Mouse (Mus musculus) 3T3-L1 (cell line): ENCODE measurements at regions not wholly inside any gene's neighbourhood (a gene's known extent, or its start where the extent isn't known, plus 50 kb on each side); places are given as distances from the start of the nearest gene placed in this dataset.

Source experiments
- DNase-seq: peaks from one replicate; pipeline ENCODE4 v3.0.0-alpha.2; 2015; ENCODE audit warnings: low read depth, low spot score

DNA sequence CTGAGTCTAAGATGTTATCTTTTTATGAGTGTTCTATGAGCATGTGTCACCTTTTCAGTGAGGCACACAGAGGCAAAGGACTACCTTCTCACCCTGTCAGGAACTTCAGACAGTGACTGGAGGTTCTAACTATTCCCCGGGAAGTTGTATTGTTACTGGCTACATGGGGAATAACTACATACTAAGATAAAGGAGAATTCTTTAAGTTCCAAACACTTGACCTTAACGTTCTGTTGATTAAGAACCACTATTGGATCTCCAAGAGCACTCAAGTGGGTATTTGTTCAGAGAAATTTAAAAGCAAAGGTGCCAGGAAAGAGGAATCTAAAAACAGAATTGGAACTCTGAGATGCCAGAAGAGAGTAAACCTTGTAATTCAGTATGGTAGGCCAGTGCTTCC is 139.5 kb upstream of the Nrp1 start:
- DNase-seq: no peak

DNA sequence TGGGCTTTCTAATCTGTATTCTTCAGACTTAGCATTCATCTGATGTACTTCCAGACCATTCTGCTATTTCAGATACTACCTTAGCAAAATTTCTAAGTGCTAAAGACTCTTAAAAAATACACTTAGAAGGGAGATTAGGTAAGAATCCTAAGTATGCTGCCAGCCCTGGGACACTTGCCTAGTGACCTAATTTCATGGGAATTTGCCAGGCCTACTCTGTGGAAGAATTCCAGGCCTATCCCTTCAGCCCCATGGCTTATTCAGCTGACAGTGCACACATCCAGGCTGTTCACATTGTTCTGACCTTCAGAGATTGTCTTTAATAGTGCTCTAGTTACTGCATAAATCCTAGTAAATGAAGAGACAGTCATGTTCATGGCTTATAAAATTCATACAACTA is 138.9 kb upstream of the Nrp1 start:
- DNase-seq: peak; percentile 82

DNA sequence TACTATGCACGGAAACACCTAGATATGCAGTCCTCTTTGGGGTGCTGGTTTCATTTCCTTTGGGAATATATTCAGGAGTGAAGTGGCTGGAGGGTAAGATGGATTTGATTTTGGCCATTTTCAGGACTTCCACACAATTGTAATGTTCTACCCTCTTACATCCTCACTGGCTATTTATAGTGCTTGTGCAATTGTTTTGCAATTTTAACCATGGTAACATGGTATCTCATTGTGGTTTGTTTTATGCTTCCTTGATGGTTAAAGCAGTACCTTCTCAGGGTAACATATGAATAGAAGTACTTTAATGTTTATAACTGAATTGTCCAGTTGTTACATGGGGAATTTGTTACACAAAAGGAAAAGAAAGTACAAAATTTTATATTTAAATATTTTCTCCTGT is 135.3 kb upstream of the Nrp1 start:
- DNase-seq: peak; percentile 48

DNA sequence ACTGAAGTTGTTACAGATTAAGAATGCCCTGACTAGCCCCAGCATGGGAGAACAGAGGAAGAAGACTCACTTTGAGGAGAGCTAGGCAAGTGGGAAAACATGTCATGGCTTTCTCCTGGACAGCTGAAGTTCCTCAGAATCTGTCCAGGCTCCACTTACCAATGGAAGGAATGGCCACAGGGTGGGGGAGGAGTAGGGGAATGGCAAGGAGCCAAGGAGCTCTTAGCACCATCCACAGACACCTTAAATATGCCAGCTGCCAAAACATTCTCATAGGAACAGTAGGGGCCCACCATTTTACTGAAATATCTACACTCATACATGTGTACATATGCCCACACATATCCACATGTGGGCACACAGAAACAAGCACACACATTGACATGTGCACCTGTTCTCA is 134.9 kb upstream of the Nrp1 start:
- DNase-seq: no peak

DNA sequence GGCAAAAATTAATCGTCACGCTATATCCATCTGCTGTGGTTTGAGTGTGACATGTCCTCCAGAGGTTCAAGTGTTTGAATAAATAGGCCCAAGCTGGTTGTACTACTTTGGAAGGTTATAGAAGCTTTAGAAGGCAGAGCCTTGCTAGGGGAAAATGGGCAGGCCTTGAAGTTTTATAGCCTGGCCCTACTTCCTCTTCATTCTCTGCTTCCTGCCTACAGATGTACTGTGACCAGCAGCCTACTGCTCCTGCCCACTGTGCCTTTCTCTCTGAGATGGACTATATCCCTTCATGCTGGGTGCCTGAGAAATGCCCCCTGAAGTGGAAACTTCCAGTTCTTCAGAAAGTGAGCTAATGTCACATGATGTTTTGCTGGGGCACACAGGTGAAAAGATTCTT is 133.3 kb upstream of the Nrp1 start:
- no peak for DNase-seq

DNA sequence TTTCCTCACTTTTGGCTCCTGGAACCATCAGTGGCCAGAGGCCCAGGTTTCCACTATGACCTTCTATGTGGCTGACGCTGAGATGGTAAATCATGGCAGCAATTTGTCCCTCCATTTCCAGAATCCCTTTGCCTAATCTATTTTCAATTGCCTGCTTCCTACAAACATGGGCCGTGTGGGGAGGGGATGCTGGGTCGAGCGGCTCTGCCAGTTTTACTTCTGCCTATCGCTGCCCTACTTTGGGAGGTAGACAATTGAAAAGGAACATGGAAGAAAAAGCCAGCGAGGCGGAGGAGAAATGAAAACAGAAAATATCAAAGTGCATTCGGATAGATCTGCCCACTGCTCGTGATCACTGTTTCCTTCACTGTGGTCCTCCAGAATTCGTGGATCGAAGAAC is 123.3 kb upstream of the Nrp1 start:
- DNase-seq: no peak

DNA sequence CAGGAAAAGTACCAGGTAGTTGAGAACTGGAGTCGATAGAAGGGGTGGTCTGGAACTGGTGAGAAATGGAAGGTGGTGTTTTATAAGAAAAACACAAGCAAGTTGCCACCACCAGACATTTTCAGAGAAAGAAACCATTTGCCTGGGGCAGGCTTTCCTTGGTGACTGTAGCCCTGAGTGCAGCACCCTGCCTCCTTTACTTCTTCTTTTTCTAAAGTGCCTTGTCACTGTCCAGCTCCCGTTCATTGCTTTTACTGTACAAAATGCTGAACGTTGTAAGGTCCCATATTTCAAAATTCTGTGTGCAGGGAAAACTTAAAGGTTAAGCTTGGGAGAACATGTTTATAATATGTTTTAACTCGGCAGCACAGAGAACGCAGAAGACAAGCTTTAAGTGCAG is 122.9 kb upstream of the Nrp1 start:
- DNase-seq: no peak

DNA sequence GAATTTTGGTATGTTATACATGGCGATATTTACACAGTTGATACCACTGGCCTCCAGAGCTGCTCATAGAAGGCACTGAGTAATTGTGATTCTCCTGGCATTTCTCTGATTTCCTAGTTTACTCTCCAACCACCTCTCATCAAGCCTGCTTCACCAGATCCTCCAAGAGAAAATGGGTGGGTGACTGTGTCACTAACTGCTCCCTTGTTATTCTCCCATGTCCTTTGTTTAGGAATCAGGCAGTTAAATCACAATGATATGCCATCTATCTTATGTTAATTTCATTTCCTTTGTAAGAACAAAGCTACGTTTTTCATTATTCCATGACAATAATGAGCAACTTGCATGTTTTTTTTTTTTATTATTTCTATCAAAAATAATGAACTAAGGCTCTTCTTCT is 122.3 kb upstream of the Nrp1 start:
- no peak for DNase-seq

DNA sequence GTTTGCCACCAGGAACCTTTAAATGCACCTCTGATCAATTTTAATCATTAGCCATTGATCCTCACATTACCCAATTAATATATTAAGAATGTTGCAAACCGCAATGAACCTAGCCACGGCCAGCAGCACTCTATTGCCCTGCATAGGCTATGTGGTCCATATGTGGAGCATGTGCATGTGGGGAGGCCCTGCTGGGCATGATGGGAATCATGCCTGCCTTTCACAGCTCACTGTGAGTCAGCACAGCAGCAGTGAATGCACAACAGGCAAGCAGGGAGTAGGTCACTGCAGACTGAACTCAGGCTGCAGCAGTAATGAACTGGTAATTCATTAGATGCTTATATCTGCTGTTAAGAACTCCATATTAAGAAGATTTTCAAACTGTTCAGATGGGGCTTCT is 119.5 kb upstream of the Nrp1 start:
- peak; percentile 63 for DNase-seq

DNA sequence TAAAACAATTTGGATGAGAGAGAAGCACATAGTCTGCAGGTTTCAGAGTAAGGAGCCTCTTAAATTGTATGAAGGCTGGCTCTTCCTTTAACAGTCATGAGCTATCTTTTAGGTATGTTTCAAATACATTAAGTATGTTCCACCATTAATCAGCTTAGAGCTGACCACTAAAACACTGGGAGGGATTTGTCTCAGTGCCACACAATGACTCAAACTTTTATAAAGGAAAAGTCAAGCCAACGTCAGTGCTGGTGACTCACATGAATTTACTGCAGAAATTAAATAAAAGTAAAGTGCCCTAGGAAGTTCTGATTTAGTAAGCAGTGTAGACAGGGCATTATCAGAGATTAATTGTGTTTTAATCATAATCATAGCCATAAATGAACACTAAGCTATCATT is 118.6 kb upstream of the Nrp1 start:
- DNase-seq: peak; percentile 95

DNA sequence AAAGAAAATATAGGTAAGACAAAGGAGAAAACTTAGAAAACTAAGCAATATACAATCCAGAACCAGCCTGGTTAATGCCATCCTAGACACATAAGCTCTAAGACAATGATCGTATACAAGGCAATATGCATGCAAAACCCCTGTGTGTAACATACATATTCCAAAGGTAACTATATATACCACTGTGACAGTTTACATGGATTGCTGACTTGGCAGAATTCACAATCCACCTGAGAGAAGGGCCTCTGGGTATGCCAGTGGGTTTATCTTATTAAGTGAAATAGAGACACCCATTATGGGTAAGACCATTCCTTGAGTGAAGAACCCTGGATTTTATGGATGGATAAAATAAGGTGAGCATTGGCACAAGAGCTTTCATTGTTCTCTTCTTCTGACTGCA is 117.2 kb upstream of the Nrp1 start:
- DNase-seq: no peak

DNA sequence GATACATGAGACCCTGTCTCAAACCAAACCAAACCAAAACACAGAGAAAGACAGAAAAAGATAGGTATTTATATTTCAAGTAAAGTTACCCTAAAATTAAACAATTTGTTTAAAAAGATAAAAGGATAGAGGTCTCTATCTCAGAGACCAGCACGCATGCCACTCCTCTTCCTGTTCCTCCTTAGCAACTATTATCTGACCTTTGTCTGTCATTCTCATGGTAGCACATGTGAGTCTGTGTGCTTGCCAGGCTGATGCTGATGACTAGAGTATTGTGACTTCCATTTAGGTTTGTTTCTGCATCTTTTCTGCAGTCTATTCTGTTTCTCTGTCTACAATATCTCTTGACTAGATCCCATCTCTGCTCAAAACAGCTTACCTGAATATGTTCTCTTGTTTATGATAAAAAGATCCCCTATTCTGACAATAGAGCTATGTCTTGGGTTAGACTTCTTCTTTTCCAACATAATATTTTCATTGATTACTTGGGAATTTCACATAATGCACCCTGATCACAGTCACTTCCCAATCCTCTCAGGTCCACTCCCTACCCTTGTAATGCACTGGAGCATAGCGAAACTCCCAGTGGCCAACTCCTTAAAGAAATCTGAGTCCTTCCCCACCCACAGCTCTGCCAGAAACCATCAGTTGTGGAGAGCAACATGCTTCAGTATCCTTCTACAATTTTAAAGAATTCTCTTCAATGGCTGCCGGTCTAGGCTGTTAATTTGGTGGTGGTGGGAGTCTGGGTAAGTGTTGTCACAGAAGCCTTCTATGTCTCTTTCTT is 115.7 kb upstream of the Nrp1 start:
- no peak for DNase-seq

DNA sequence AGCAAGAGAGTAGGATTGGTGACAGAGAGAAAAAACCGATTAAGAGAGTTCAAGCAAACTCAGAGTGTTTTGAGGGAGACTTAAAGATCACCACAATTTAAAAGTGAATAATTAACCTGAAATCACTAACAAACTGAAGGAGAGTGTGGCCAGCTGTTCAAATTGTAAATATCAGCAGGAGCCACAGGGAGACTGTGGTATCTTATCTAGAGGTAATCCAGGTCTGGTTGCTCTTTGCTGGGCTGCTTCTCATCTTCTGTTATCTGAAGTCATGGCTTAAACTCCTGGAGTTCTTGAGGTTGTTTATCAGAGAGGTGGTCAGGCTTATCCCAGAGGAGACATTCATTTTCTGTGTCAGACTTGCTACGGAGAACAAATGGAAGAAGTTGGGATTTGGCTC is 106.7 kb upstream of the Nrp1 start:
- no peak for DNase-seq

DNA sequence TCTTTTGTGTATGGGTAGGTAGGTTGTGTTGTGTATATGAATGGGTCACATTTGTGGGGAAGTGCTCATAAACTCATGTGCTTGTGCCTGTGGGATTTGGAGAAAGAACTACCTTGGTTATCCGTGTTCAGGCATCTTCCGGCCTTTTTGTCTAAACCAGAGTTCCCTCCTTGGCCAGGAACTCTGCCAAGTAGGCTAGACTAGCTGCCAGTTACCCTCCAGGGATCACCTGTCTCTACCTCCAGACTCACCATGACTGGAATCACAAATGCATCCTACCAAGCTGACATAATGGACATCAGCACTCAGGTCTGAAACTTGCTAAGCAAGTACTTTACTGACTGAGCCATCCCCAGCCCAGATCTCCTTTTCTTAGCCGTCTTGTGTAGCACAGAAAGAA is 97.6 kb upstream of the Nrp1 start:
- DNase-seq: no peak

DNA sequence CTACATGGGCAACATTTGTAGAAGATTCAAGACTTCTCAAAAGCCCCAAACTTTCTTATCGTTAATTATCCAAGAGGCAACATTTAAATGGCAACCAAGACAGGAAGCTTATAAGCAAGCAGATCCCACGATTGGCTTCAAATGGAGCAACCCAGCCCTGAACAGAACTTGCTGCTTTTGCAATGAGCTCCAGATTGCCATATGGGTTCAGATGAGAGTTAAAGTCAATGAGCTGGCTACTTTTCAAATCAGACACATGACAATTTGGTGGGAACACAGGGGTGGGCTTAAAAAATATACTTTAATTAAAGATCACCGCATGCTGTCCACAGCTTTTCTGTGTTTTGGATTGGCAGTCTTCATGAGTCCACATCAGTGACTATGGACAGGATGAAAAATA is 97.0 kb upstream of the Nrp1 start:
- DNase-seq: no peak

DNA sequence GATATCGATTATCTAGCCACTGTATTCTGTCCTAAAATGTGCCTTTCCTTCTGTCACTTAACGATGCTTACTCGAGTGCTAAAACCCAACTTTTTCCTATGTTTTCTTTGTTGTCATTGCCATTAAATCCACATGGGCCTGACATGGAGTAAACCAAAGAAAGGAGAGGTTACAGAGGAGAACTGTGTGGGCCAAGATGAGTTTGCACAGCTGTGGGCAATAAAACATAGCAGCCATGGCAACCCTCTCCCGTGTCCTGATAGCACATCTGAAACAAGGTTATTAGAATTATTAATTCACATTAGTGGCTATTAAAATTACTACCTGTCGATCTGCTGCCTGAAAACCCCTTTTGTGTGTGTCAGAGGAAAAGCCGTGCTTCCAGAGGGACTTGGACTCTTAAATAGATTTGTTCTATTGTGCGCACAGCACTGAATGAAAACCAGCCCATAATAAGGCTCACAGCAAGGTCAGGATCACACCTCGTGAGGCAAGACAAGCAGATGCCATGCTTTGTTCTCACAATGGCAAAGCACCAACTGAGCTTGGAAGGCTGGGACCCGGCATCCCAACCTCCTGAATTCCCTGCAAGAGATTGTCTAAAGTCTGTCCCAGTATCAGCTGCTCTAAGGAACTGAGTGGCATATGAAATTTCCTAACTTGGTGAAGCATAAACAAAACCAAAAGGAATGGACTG is 95.0 kb upstream of the Nrp1 start:
- no peak for DNase-seq

DNA sequence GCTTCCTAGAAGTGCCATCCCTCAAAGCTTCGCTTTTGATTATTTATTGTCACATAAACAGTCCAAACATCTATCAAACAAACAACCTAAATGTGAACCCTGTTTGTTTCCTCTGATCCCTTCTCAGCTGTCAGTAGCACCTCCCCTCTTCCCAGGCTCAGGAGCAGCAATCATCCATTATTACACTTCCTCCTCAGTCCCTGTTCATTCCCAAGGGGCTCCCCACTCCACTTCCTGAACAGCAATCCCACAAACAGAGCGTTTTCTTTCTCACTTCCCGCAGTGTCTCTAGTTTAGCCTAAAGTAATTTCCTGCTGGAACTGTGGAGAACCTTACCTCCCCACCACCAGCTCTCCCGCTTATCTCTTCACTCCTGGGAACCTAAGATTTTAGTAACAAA is 91.1 kb upstream of the Nrp1 start:
- DNase-seq: peak; percentile 18

DNA sequence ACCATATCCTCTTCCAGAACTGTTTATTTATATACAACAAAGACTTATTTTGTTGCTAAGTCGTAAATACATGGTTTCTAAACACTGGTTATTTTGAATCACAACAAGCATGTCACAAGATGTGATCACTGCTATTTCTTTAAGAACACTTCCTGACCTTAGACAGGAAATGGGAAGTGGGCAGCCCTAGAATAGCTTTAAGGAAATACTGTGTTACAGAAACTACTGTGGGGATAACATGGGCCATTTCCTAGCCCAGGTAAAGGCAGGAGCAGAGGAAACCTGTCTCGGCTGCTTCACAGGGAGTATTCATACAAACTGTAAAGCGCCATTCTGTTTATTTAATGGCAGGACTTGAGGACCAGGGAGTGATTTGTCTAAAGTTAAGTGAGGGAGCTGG is 90.4 kb upstream of the Nrp1 start:
- no peak for DNase-seq

DNA sequence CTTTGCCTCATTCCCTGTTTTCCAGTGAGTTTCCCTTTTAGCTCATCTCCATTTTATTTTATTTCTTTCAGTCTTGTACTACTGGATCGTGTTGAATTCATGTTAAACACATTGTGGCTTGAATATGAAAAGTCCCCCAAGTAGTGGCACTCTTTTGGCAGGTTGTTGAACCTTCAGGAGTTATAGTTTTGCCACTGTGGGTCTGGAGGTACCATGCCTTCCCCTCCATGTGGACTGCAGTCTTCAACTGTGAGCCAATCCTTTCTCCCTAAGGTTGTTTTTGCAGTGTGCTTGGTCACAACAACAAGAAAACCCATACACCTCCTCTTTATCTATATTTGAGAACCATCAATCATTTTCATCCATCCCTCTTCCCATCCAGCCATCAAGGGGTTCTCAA is 88.9 kb upstream of the Nrp1 start:
- DNase-seq: no peak

DNA sequence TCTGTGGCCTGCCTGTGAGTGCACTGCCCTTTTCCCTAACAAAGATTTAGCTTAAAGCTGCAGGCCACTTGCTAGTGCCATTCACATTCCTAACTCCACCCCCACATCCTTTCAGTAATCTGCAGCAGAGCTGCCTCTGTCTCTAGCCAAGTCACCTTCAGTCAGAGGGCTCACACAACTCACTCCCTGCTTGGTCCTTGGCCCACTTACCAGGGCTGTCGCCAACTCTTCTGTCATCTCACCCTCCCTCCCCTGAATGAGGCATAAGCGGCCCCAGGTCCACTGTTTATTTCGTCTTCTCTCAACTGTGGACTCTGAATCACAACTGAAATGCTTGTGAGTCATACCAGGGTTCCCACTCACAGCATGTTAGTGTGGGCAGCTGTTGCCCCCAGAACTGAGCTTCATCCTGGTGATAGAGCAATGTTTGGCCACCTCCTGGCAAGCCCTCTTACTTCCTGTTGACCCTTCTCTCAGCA is 85.5 kb upstream of the Nrp1 start:
- DNase-seq: peak; percentile 89

DNA sequence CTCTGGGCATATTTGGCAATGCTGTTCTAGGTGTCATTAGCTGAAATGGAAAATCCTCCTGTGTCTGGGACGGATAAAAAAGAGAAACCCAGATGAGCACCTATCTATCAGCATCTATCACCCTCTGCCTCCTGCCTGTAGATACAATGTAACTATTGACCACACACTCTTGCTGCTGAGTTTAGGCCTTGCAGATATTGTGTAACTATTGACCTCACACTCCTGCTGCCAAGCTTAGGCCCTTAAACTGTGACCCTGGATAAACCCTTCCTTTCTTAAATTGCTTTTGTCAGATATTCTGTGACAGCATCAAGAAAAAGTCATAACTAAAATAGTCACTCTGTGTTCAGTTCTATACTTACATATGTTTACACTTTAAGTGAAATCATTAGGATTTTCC is 81.9 kb upstream of the Nrp1 start:
- no peak for DNase-seq

DNA sequence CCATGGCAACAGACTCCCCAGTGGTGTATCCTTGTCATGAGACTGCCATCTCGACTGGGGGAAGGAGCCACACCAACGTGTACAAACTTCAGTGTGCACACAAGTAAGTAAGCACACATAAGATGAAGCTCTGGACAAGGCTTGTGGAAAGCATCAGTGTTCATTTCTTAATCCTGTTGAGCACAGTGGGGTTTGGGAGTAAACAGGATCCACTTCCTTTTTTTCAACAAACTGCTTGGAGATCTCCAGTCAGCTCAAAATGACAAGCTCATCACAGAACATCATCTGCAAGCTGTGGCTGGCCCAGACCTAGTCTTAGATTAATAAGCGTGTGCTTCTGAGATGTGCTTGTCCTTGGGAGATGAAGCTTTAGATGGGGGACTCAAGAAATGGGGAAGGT is 75.6 kb upstream of the Nrp1 start:
- DNase-seq: no peak

DNA sequence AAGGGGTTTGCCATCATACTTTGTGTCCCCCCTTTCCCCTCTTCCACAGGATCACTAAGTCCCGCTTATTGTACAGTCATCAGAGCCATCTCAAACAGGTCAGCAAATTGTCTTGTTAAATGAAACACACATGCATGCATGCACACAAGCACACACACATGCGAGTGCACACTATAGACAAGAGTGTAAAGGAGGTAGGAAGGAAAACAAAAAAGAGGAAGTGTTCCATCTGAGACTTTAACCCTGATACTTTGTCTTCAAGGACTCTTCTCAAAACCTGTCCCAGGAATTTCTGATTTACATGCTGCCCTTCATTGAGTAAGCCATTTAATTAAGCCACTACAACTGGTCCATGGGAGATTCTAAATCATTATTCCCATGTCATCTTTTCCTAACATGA is 75.0 kb upstream of the Nrp1 start:
- no peak for DNase-seq
